Mouse (Mus musculus) ES-E14 (cell line): ENCODE results near the gene Lyl1.

ENCODE experiments used
- CHD2 ChIP-seq: IDR thresholded peaks from 2 replicates; pipeline ENCODE4 v1.6.1; 2014; ENCODE audit warnings: mild to moderate bottlenecking, low read depth, low read length, inconsistent platforms
- MAFK ChIP-seq: IDR thresholded peaks from 2 replicates; pipeline ENCODE4 v1.6.1; 2014; ENCODE audit warnings: mild to moderate bottlenecking, low read depth, low read length, inconsistent platforms; ENCODE audit not compliant: insufficient read depth
- ZC3H11A ChIP-seq: IDR thresholded peaks from 2 replicates; pipeline ENCODE4 v1.6.1; 2012; ENCODE audit warnings: low read depth, mild to moderate bottlenecking, inconsistent platforms, low read length, borderline replicate concordance
- ZNF384 ChIP-seq: IDR thresholded peaks from 2 replicates; pipeline ENCODE4 v1.6.1; 2012; ENCODE audit warnings: low read depth, low read length, inconsistent platforms

GRCm38 (mm10) chr8:84709931-84710330 is 8.7 kb downstream of the Lyl1 start:
- TF ChIP-seq ZC3H11A = no peak
- TF ChIP-seq CHD2 = no peak
- no peak for TF ChIP-seq ZNF384
- no peak for TF ChIP-seq MAFK
